Mouse (Mus musculus) myocyte (in vitro differentiated cells): ENCODE measurements around the gene Vax1. TPM values are rescaled to one million over a fixed set of nuclear protein-coding genes. Genes with fewer than 3 reads are reported as not detected.

ENCODE experiments used
- H3K27me3 ChIP-seq: one replicate; pipeline ENCODE4 v1.6.1; 2011; ENCODE audit not compliant: control insufficient read depth, insufficient read depth, insufficient read length
- H3K36me3 ChIP-seq: one replicate; pipeline ENCODE4 v1.6.1; 2011; ENCODE audit not compliant: control insufficient read depth, insufficient read depth
- H3K4me2 ChIP-seq: one replicate; pipeline ENCODE4 v1.6.1; 2011; ENCODE audit warnings: low read depth, control low read depth
- H3K4me3 ChIP-seq: one replicate; pipeline ENCODE4 v1.5.1; 2011; ENCODE audit warnings: mild to moderate bottlenecking, control low read depth, moderate library complexity
- H3K79me2 ChIP-seq: one replicate; pipeline ENCODE4 v1.6.1; 2011; ENCODE audit not compliant: control insufficient read depth, insufficient read depth
- H3ac ChIP-seq: one replicate; pipeline ENCODE4 v1.6.1; 2011; ENCODE audit not compliant: control insufficient read depth, insufficient read length
- CEBPB ChIP-seq: IDR thresholded peaks from 2 replicates; pipeline ENCODE4 v1.6.1; 2011; ENCODE audit warnings: mild to moderate bottlenecking, moderate library complexity; ENCODE audit not compliant: poor library complexity, insufficient read depth, severe bottlenecking
- E2F4 ChIP-seq: IDR thresholded peaks from one replicate; pipeline ENCODE4 v1.6.1; 2011; ENCODE audit warnings: mild to moderate bottlenecking, control low read depth, moderate library complexity; ENCODE audit not compliant: insufficient read depth
- MAX ChIP-seq: IDR thresholded peaks from one replicate; pipeline ENCODE4 v1.6.1; 2011; ENCODE audit warnings: low read depth, mild to moderate bottlenecking, control low read depth
- MYOD1 ChIP-seq, 3 experiments: IDR thresholded peaks; one replicate each; pipeline ENCODE4 v1.6.1; 2011; ENCODE audit warnings: control low read depth in 2 of 3, low read depth in 2 of 3, mild to moderate bottlenecking in 2 of 3, moderate library complexity in 1 of 3; ENCODE audit not compliant: insufficient read length in 2 of 3, control insufficient read depth in 1 of 3
- MYOG ChIP-seq, 3 experiments: IDR thresholded peaks; one replicate each; pipeline ENCODE4 v1.6.1; 2011; ENCODE audit warnings: control low read depth in 2 of 3, low read depth in 2 of 3, mild to moderate bottlenecking in 2 of 3; ENCODE audit not compliant: insufficient read length in 2 of 3, control insufficient read depth in 1 of 3, insufficient read depth in 1 of 3
- POLR2A ChIP-seq: IDR thresholded peaks from one replicate; pipeline ENCODE4 v1.6.1; 2011; ENCODE audit warnings: low read depth, mild to moderate bottlenecking, control low read depth, moderate library complexity; ENCODE audit not compliant: insufficient read length
- POLR2AphosphoS2 ChIP-seq: IDR thresholded peaks from one replicate; pipeline ENCODE4 v1.6.1; 2011; ENCODE audit warnings: low read depth, control low read depth; ENCODE audit not compliant: insufficient read length
- REST ChIP-seq: IDR thresholded peaks from one replicate; pipeline ENCODE4 v1.6.1; 2011; ENCODE audit warnings: mild to moderate bottlenecking, control low read depth, moderate library complexity; ENCODE audit not compliant: insufficient read depth, insufficient read length
- SRF ChIP-seq: IDR thresholded peaks from one replicate; pipeline ENCODE4 v1.6.1; 2011; ENCODE audit warnings: low read depth; ENCODE audit not compliant: control insufficient read depth, insufficient read length
- TCF12 ChIP-seq: IDR thresholded peaks from one replicate; pipeline ENCODE4 v1.6.1; 2011; ENCODE audit warnings: mild to moderate bottlenecking, control low read depth; ENCODE audit not compliant: poor library complexity, insufficient read depth, severe bottlenecking
- TCF3 ChIP-seq: IDR thresholded peaks from one replicate; pipeline ENCODE4 v1.6.1; 2011; ENCODE audit warnings: low read depth, control low read depth; ENCODE audit not compliant: insufficient read length
- USF1 ChIP-seq: IDR thresholded peaks from one replicate; pipeline ENCODE4 v1.6.1; 2011; ENCODE audit warnings: low read depth, mild to moderate bottlenecking, control low read depth, moderate library complexity
- polyA plus RNA-seq: library from polyadenylated mRNA; unstranded; fragments of >200 nt; fragmentation: generic; extraction: Trizol; gene quantifications from one replicate; pipeline ENCODE4 v1.2.1, GENCODE M21; 2012; ENCODE audit warnings: missing spikeins

Vax1 gene
- polyA plus RNA-seq, 1 experiment = not detected

GRCm38 (mm10) chr19:59173341-59174015 lies 3.6 kb upstream of the Vax1 start:
- no peaks in the 10 kb centered on the region for H3K79me2 ChIP-seq

GRCm38 (mm10) chr19:59172781-59173180 lies 2.9 kb upstream of the Vax1 start:
- no peak overlapping the region for H3ac ChIP-seq
- no peaks in the 10 kb centered on the region for H3K36me3 ChIP-seq
- TF ChIP-seq MYOG (IDR thresholded peaks at IDR 0.05; ENCODE audit: control insufficient read depth in 1 of 3, insufficient read depth in 1 of 3, insufficient read length in 2 of 3, low read depth in 2 of 3) (no peak), MAX (no peak), POLR2A (no peak), E2F4 (no peak), USF1 (no peak), TCF12 (no peak), MYOD1 (IDR thresholded peaks at IDR 0.05; ENCODE audit: control insufficient read depth in 1 of 3, insufficient read length in 2 of 3, low read depth in 2 of 3) (no peak), CEBPB (no peak), REST (no peak), TCF3 (no peak)
- H3K4me3 ChIP-seq = no peak overlapping the region
- H3K79me2 ChIP-seq = no peaks in the 10 kb centered on the region
- H3K4me2 ChIP-seq = no peak overlapping the region
- peaks cover 42% of the 10 kb centered on the region for H3K27me3 ChIP-seq

More at GRCm38 (mm10) chr19:59173341-59174015, 3.6 kb upstream of the Vax1 start:
- Histone ChIP-seq H3ac (no peak overlapping the region), H3K36me3 (no peaks in the 10 kb centered on the region), H3K27me3 (peaks cover 40% of the 10 kb centered on the region), H3K4me3 (no peak overlapping the region), H3K4me2 (no peak overlapping the region)
- no peak for TF ChIP-seq MAX
- no peak for TF ChIP-seq TCF12
- TF ChIP-seq MYOG (IDR thresholded peaks at IDR 0.05; ENCODE audit: control insufficient read depth in 1 of 3, insufficient read depth in 1 of 3, insufficient read length in 2 of 3, low read depth in 2 of 3) = no peak

GRCm38 (mm10) chr19:59171871-59172245 lies 2.0 kb upstream of the Vax1 start:
- TF ChIP-seq MYOD1 (IDR thresholded peaks at IDR 0.05; ENCODE audit: control insufficient read depth in 1 of 3, insufficient read length in 2 of 3, low read depth in 2 of 3) (no peak), TCF3 (no peak), USF1 (no peak), MAX (no peak), TCF12 (no peak), MYOG (IDR thresholded peaks at IDR 0.05; ENCODE audit: control insufficient read depth in 1 of 3, insufficient read depth in 1 of 3, insufficient read length in 2 of 3, low read depth in 2 of 3) (no peak), E2F4 (no peak), CEBPB (no peak), SRF (no peak), POLR2A (no peak), REST (no peak), POLR2AphosphoS2 (no peak)
- Histone ChIP-seq H3K36me3 (no peaks in the 10 kb centered on the region), H3K4me3 (no peak overlapping the region), H3K27me3 (peaks cover 51% of the 10 kb centered on the region), H3K79me2 (no peaks in the 10 kb centered on the region), H3ac (no peak overlapping the region), H3K4me2 (no peak overlapping the region)

- Histone ChIP-seq H3ac (no peak overlapping the region), H3K36me3 (no peaks in the 10 kb centered on the region), H3K79me2 (no peaks in the 10 kb centered on the region), H3K27me3 (peaks cover 56% of the 10 kb centered on the region), H3K4me2 (no peak overlapping the region), H3K4me3 (no peak overlapping the region)
- TF ChIP-seq MAX = no peak
- no peak for TF ChIP-seq SRF
- TF ChIP-seq MYOD1 (IDR thresholded peaks at IDR 0.05; ENCODE audit: control insufficient read depth in 1 of 3, insufficient read length in 2 of 3, low read depth in 2 of 3) = no peak
- no peak for TF ChIP-seq POLR2A
- no peak for TF ChIP-seq TCF3
- no peak for TF ChIP-seq E2F4
- no peak for TF ChIP-seq MYOG (IDR thresholded peaks at IDR 0.05; ENCODE audit: control insufficient read depth in 1 of 3, insufficient read depth in 1 of 3, insufficient read length in 2 of 3, low read depth in 2 of 3)
- no peak for TF ChIP-seq USF1
These were observed 1.5 kb upstream of the Vax1 start for GRCm38 (mm10) chr19:59171151-59171870.

- Histone ChIP-seq H3K27me3 (peaks cover 61% of the 10 kb centered on the region), H3K36me3 (no peaks in the 10 kb centered on the region), H3ac (no peak overlapping the region), H3K4me3 (no peak overlapping the region), H3K4me2 (no peak overlapping the region), H3K79me2 (no peaks in the 10 kb centered on the region)
- TF ChIP-seq POLR2A = no peak
- no peak for TF ChIP-seq REST
- no peak for TF ChIP-seq MAX
- TF ChIP-seq MYOD1 (IDR thresholded peaks at IDR 0.05; ENCODE audit: control insufficient read depth in 1 of 3, insufficient read length in 2 of 3, low read depth in 2 of 3) = no peak
- TF ChIP-seq TCF3 = no peak
- no peak for TF ChIP-seq USF1
- no peak for TF ChIP-seq SRF
- TF ChIP-seq CEBPB = no peak
- TF ChIP-seq E2F4 = no peak
- no peak for TF ChIP-seq TCF12
- no peak for TF ChIP-seq POLR2AphosphoS2
- TF ChIP-seq MYOG (IDR thresholded peaks at IDR 0.05; ENCODE audit: control insufficient read depth in 1 of 3, insufficient read depth in 1 of 3, insufficient read length in 2 of 3, low read depth in 2 of 3) = no peak
These were observed 875 bp upstream of the Vax1 start for GRCm38 (mm10) chr19:59170766-59171095.
